Mouse (Mus musculus): ENCODE measurements around the gene Slc9a6.
A peak's percentile ranks its signal among the peaks of the same experiment; 100 is the strongest.

The Slc9a6 gene

GRCm38 (mm10) chrX:56609623-56610317 lies at the start of gene Slc9a6:
Slc9a6 (plus strand) TSS chrX:56609757.
- DNase-seq, result peak; percentile 71

GRCm38 (mm10) chrX:56572465-56572864 lies 37.1 kb upstream of the Slc9a6 start:
- no peak for DNase-seq

- DNase-seq, result no peak
These were observed 31.4 kb upstream of the Slc9a6 start for GRCm38 (mm10) chrX:56578200-56578599.

GRCm38 (mm10) chrX:56597219-56597886 lies 12.2 kb upstream of the Slc9a6 start:
- peak; percentile 20 for DNase-seq

- DNase-seq, result peak; percentile 90
These were observed 11.5 kb upstream of the Slc9a6 start, which contains the start of gene Mmgt1 for GRCm38 (mm10) chrX:56597887-56598640. Mmgt1 (minus strand) TSS chrX:56598069.

- no peak for DNase-seq
These were observed 3.0 kb upstream of the Slc9a6 start for GRCm38 (mm10) chrX:56606536-56606935.

GRCm38 (mm10) chrX:56607032-56607710 lies 2.4 kb upstream of the Slc9a6 start:
- no peak for DNase-seq

GRCm38 (mm10) chrX:56609285-56609622 lies 303 bp upstream of the Slc9a6 start:
- DNase-seq, result no peak

- peak; percentile 20 for DNase-seq
These were observed 749 bp downstream of the Slc9a6 start for GRCm38 (mm10) chrX:56610318-56610694.

GRCm38 (mm10) chrX:56615236-56615635 lies 5.7 kb downstream of the Slc9a6 start:
- DNase-seq, result no peak

- DNase-seq, result no peak
These were observed 26.6 kb downstream of the Slc9a6 start for GRCm38 (mm10) chrX:56636185-56636584.

- no peak for DNase-seq
These were observed 30.5 kb downstream of the Slc9a6 start for GRCm38 (mm10) chrX:56640066-56640465.

GRCm38 (mm10) chrX:56649549-56650354 lies 40.2 kb downstream of the Slc9a6 start:
- DNase-seq, result no peak

- DNase-seq, result no peak
These were observed 40.7 kb downstream of the Slc9a6 start for GRCm38 (mm10) chrX:56650355-56650652.

GRCm38 (mm10) chrX:56650885-56651284 lies 41.3 kb downstream of the Slc9a6 start:
- DNase-seq, result no peak

GRCm38 (mm10) chrX:56651738-56652137 lies 42.2 kb downstream of the Slc9a6 start:
- DNase-seq, result no peak

GRCm38 (mm10) chrX:56655686-56656085 lies 46.1 kb downstream of the Slc9a6 start:
- no peak for DNase-seq

GRCm38 (mm10) chrX:56659286-56659685 lies 49.7 kb downstream of the Slc9a6 start:
- DNase-seq, result peak; percentile 16

GRCm38 (mm10) chrX:56661143-56661542 lies 51.6 kb downstream of the Slc9a6 start:
- no peak for DNase-seq

- DNase-seq, result no peak
These were observed 52.8 kb downstream of the Slc9a6 start for GRCm38 (mm10) chrX:56662316-56662715.

- no peak for DNase-seq
These were observed 53.8 kb downstream of the Slc9a6 start for GRCm38 (mm10) chrX:56663377-56663776.

GRCm38 (mm10) chrX:56665226-56665973 lies 55.8 kb downstream of the Slc9a6 start:
- DNase-seq, result no peak

All from cerebellum, adult 11 months (tissue).